Mouse (Mus musculus): ENCODE measurements at regions not wholly inside any gene's neighbourhood (a gene's known extent, or its start where the extent isn't known, plus 50 kb on each side); places are given as distances from the start of the nearest gene placed in this dataset.

- WGBS, result 63% methylated on average over 7 of the region's 7 CpGs
Observed at GRCm38 (mm10) chr7:145043455-145044149, 103.9 kb upstream of the Ccnd1 start.

GRCm38 (mm10) chr7:145040871-145041270 lies 101.1 kb upstream of the Ccnd1 start:
- Histone ChIP-seq H3K4me1 (ENCODE audit: control insufficient read depth, insufficient read depth, low read length) (no peaks in the 10 kb centered on the region), H3K36me3 (ENCODE audit: control insufficient read depth, insufficient read depth, low read length) (no peaks in the 10 kb centered on the region), H3K27ac (ENCODE audit: insufficient read depth, low read depth, low read length) (no peak overlapping the region), H3K27me3 (replicated peaks; ENCODE audit: control insufficient read depth, insufficient read depth, low read length) (no peaks in the 10 kb centered on the region), H3K4me3 (ENCODE audit: insufficient read depth, low read depth, low read length) (no peak overlapping the region)
- 76% methylated on average over 8 of the region's 8 CpGs for WGBS
- TF ChIP-seq CTCF (conservative IDR thresholded peaks at IDR 0.05; ENCODE audit: insufficient read depth, insufficient read length, low read depth, low read length) (no peak), POLR2A (IDR thresholded peaks at IDR 0.05; ENCODE audit: low read depth, low read length) (no peak)
- DNase-seq, result no peak

More at GRCm38 (mm10) chr7:145043455-145044149, 103.9 kb upstream of the Ccnd1 start:
- no peak overlapping the region for H3K27ac ChIP-seq (ENCODE audit: insufficient read depth, low read depth, low read length)
- H3K4me3 ChIP-seq (ENCODE audit: insufficient read depth, low read depth, low read length), result no peak overlapping the region
- no peaks in the 10 kb centered on the region for H3K36me3 ChIP-seq (ENCODE audit: control insufficient read depth, insufficient read depth, low read length)
- 0 out of 2 replicates have a peak, but pooled peaks cover 3% of the 10 kb centered on the region for H3K4me1 ChIP-seq (ENCODE audit: control insufficient read depth, insufficient read depth, low read length)
- no peak for TF ChIP-seq POLR2A (IDR thresholded peaks at IDR 0.05; ENCODE audit: low read depth, low read length)
- TF ChIP-seq CTCF (conservative IDR thresholded peaks at IDR 0.05; ENCODE audit: insufficient read depth, insufficient read length, low read depth, low read length), result no peak
- DNase-seq, result no peak
- no peaks in the 10 kb centered on the region for H3K27me3 ChIP-seq (replicated peaks; ENCODE audit: control insufficient read depth, insufficient read depth, low read length)

- Histone ChIP-seq H3K4me3 (ENCODE audit: insufficient read depth, low read depth, low read length) (no peak overlapping the region), H3K4me1 (ENCODE audit: control insufficient read depth, insufficient read depth, low read length) (no peaks in the 10 kb centered on the region), H3K27ac (ENCODE audit: insufficient read depth, low read depth, low read length) (no peak overlapping the region), H3K27me3 (replicated peaks; ENCODE audit: control insufficient read depth, insufficient read depth, low read length) (no peaks in the 10 kb centered on the region), H3K36me3 (ENCODE audit: control insufficient read depth, insufficient read depth, low read length) (no peaks in the 10 kb centered on the region)
- no peak for TF ChIP-seq CTCF (conservative IDR thresholded peaks at IDR 0.05; ENCODE audit: insufficient read depth, insufficient read length, low read depth, low read length)
- TF ChIP-seq POLR2A (IDR thresholded peaks at IDR 0.05; ENCODE audit: low read depth, low read length), result no peak
- WGBS, result 72% methylated on average over 1 of the region's 1 CpGs
- no peak for DNase-seq
Observed at GRCm38 (mm10) chr7:145034385-145034784, 94.7 kb upstream of the Ccnd1 start.

- DNase-seq, result no peak
Observed at GRCm38 (mm10) chr7:145031275-145031674, 91.5 kb upstream of the Ccnd1 start.

GRCm38 (mm10) chr7:145030635-145031141 lies 91.0 kb upstream of the Ccnd1 start:
- Histone ChIP-seq H3K4me3 (ENCODE audit: insufficient read depth, low read depth, low read length) (peak overlapping the region; percentile 33; the same call in 1 of the 2 replicates), H3K27me3 (replicated peaks; ENCODE audit: control insufficient read depth, insufficient read depth, low read length) (no peaks in the 10 kb centered on the region), H3K36me3 (ENCODE audit: control insufficient read depth, insufficient read depth, low read length) (no peaks in the 10 kb centered on the region), H3K4me1 (ENCODE audit: control insufficient read depth, insufficient read depth, low read length) (no peaks in the 10 kb centered on the region), H3K27ac (ENCODE audit: insufficient read depth, low read depth, low read length) (no peak overlapping the region)
- WGBS, result 2% methylated on average over 22 of the region's 22 CpGs
- no peak for TF ChIP-seq POLR2A (IDR thresholded peaks at IDR 0.05; ENCODE audit: low read depth, low read length)
- no peak for TF ChIP-seq CTCF (conservative IDR thresholded peaks at IDR 0.05; ENCODE audit: insufficient read depth, insufficient read length, low read depth, low read length)
- peak; percentile 87 for DNase-seq

More at GRCm38 (mm10) chr7:145031275-145031674, 91.5 kb upstream of the Ccnd1 start:
- no peak for TF ChIP-seq CTCF (conservative IDR thresholded peaks at IDR 0.05; ENCODE audit: insufficient read depth, insufficient read length, low read depth, low read length)
- TF ChIP-seq POLR2A (IDR thresholded peaks at IDR 0.05; ENCODE audit: low read depth, low read length), result no peak
- Histone ChIP-seq H3K36me3 (ENCODE audit: control insufficient read depth, insufficient read depth, low read length) (no peaks in the 10 kb centered on the region), H3K27me3 (replicated peaks; ENCODE audit: control insufficient read depth, insufficient read depth, low read length) (no peaks in the 10 kb centered on the region), H3K4me1 (ENCODE audit: control insufficient read depth, insufficient read depth, low read length) (no peaks in the 10 kb centered on the region), H3K27ac (ENCODE audit: insufficient read depth, low read depth, low read length) (no peak overlapping the region), H3K4me3 (ENCODE audit: insufficient read depth, low read depth, low read length) (no peak overlapping the region)
- 42% methylated on average over 7 of the region's 7 CpGs for WGBS

- Histone ChIP-seq H3K27ac (ENCODE audit: insufficient read depth, low read depth, low read length) (no peak overlapping the region), H3K4me3 (ENCODE audit: insufficient read depth, low read depth, low read length) (no peak overlapping the region), H3K36me3 (ENCODE audit: control insufficient read depth, insufficient read depth, low read length) (no peaks in the 10 kb centered on the region), H3K27me3 (replicated peaks; ENCODE audit: control insufficient read depth, insufficient read depth, low read length) (no peaks in the 10 kb centered on the region), H3K4me1 (ENCODE audit: control insufficient read depth, insufficient read depth, low read length) (no peaks in the 10 kb centered on the region)
- DNase-seq, result no peak
- TF ChIP-seq CTCF (conservative IDR thresholded peaks at IDR 0.05; ENCODE audit: insufficient read depth, insufficient read length, low read depth, low read length), result no peak
- no peak for TF ChIP-seq POLR2A (IDR thresholded peaks at IDR 0.05; ENCODE audit: low read depth, low read length)
- WGBS, result 97% methylated on average over 4 of the region's 4 CpGs
Observed at GRCm38 (mm10) chr7:145029622-145030021, 89.9 kb upstream of the Ccnd1 start.

- DNase-seq, result no peak
- H3K27me3 ChIP-seq (replicated peaks; ENCODE audit: control insufficient read depth, insufficient read depth, low read length), result no peaks in the 10 kb centered on the region
- no peaks in the 10 kb centered on the region for H3K4me1 ChIP-seq (ENCODE audit: control insufficient read depth, insufficient read depth, low read length)
- no peak overlapping the region for H3K27ac ChIP-seq (ENCODE audit: insufficient read depth, low read depth, low read length)
- 67% methylated on average over 4 of the region's 4 CpGs for WGBS
- H3K4me3 ChIP-seq (ENCODE audit: insufficient read depth, low read depth, low read length), result no peak overlapping the region
- no peaks in the 10 kb centered on the region for H3K36me3 ChIP-seq (ENCODE audit: control insufficient read depth, insufficient read depth, low read length)
- no peak for TF ChIP-seq POLR2A (IDR thresholded peaks at IDR 0.05; ENCODE audit: low read depth, low read length)
- TF ChIP-seq CTCF (conservative IDR thresholded peaks at IDR 0.05; ENCODE audit: insufficient read depth, insufficient read length, low read depth, low read length), result no peak
Observed at GRCm38 (mm10) chr7:145029124-145029523, 89.4 kb upstream of the Ccnd1 start.
